Mouse (Mus musculus): Measurements from ENCODE around the gene Hdgf.

- TF ChIP-seq CTCF (IDR thresholded peaks at IDR 0.05; ENCODE audit: insufficient read depth, low read length) = no peak
- no peak for TF ChIP-seq POLR2A (IDR thresholded peaks at IDR 0.05; ENCODE audit: borderline replicate concordance, extremely low read depth, low read depth, low read length)
Measured at GRCm38 (mm10) chr3:87899776-87900175, 6.3 kb upstream of the Hdgf start.
